Mouse (Mus musculus): ENCODE data around the gene Efcab11.

GRCm38 (mm10) chr12:99844951-99845350 is 39.3 kb downstream of the Efcab11 start:
- no peak for TF ChIP-seq GATA1 (IDR thresholded peaks at IDR 0.05; ENCODE audit: low read length)
- no peak for TF ChIP-seq TAL1 (IDR thresholded peaks at IDR 0.05; ENCODE audit: low read length)

Data from erythroblast, embryonic 14.5 days (primary cell).